Mouse (Mus musculus) liver, adult (tissue): ENCODE measurements around the gene Cep85l.

ENCODE experiments used
- GATA4 ChIP-seq: IDR thresholded peaks from 2 replicates; pipeline ENCODE4 v1.6.1; 2014; ENCODE audit warnings: mild to moderate bottlenecking, low read length; ENCODE audit not compliant: insufficient replicate concordance

Gene Cep85l

DNA sequence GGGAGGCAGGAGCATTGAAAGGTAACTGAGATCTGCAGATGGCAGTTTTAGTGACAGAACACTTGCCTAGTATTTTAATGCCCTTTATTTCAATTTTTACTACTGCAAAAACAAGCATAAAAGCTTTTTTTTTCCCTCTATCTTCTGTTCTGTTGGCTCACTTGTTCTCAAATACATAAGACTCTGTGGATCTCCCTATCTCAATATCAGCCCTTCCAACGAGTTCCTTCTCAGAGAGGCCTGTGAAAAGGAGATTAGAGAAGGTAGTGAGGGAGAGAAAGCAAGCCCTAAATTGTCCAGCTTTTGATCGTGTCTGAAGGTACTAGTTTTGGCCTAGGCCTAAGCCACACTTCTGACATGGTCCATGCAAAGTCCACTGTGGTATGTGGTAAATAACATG lies 150.6 kb downstream of the Cep85l start:
- TF ChIP-seq GATA4 = no peak
